Mouse (Mus musculus) heart, postnatal 0 days (tissue): ENCODE measurements around the gene Nr6a1. TPM values are rescaled to one million over a fixed set of nuclear protein-coding genes. Genes with fewer than 3 reads are reported as not detected.
A peak's percentile ranks its signal among the peaks of the same experiment; 100 is the strongest.

Experiments used
- ATAC-seq: fragments of 200-750 bp; cut with Nextera tagmentation; 2 replicates; pipeline ENCODE4 v1.8.0; 2017; ENCODE audit warnings: low read depth, moderate number of reproducible peaks, moderate library complexity; ENCODE audit not compliant: insufficient read depth
- DNase-seq: peaks from one replicate; pipeline ENCODE4 v3.0.0-alpha.2; 2016; ENCODE audit warnings: low spot score
- H3K27ac ChIP-seq: fragments of 300-500 bp; sonication (generic); 2 replicates; pipeline ENCODE4 v1.5.1; 2014; ENCODE audit warnings: low read depth, mild to moderate bottlenecking
- H3K27me3 ChIP-seq: fragments of 300-500 bp; sonication (generic); 2 replicates; pipeline ENCODE4 v1.6.1; 2014; ENCODE audit warnings: low read length, mixed read lengths; ENCODE audit not compliant: control insufficient read depth, insufficient read depth
- H3K36me3 ChIP-seq: fragments of 300-500 bp; sonication (generic); replicated peaks from 2 replicates; pipeline ENCODE4 v1.6.1; 2014; ENCODE audit warnings: low read length, mixed read lengths; ENCODE audit not compliant: control insufficient read depth, insufficient read depth
- H3K4me1 ChIP-seq: fragments of 300-500 bp; sonication (generic); 2 replicates; pipeline ENCODE4 v1.6.1; 2014; ENCODE audit warnings: antibody characterized with exemption; ENCODE audit not compliant: control insufficient read depth, insufficient read depth
- H3K4me2 ChIP-seq: fragments of 300-500 bp; sonication (generic); 2 replicates; pipeline ENCODE4 v1.6.1; 2014; ENCODE audit warnings: low read depth, mild to moderate bottlenecking, low read length, moderate library complexity
- H3K4me3 ChIP-seq: fragments of 300-500 bp; sonication (generic); 2 replicates; pipeline ENCODE4 v1.5.1; 2014; ENCODE audit warnings: low read depth, low read length
- H3K9ac ChIP-seq: fragments of 300-500 bp; sonication (generic); replicated peaks from 2 replicates; pipeline ENCODE4 v1.6.1; 2014; ENCODE audit warnings: low read depth, low read length, mixed read lengths
- H3K9me3 ChIP-seq: fragments of 300-500 bp; sonication (generic); replicated peaks from 2 replicates; pipeline ENCODE4 v1.6.1; 2016; ENCODE audit warnings: low read length; ENCODE audit not compliant: control insufficient read depth
- CTCF ChIP-seq: IDR thresholded peaks from 2 replicates; pipeline ENCODE4 v1.5.1; 2016; ENCODE audit warnings: antibody characterized with exemption, control low read depth, low read depth
- EP300 ChIP-seq: IDR thresholded peaks from 2 replicates; pipeline ENCODE4 v1.6.1; 2016; ENCODE audit warnings: antibody characterized with exemption, low read depth
- WGBS: fragments of 180-500 bp; shearing (Covaris S2); extraction: QIAGEN DNeasy Blood & Tissue Kit; methylation state at CpG from one replicate; pipeline ENCODE4 v1.1.7; 2014; 5-methylcytosine and 5-hydroxymethylcytosine counted together
- polyA plus RNA-seq: library from polyadenylated mRNA; unstranded; fragments of >200 nt; fragmentation: Nextera tagmentation; extraction: Ambion mirVana; gene quantifications from 2 replicates; pipeline ENCODE4 v1.2.1, GENCODE M21; 2015
- total RNA-seq: library from RNA; depleted of rRNA; stranded (reverse); fragments of >200 nt; gene quantifications from 2 replicates; pipeline ENCODE4 v1.2.3, GENCODE M21; 2014; ENCODE audit warnings: low replicate concordance; rRNA removed

Gene Nr6a1
- 0.99 and 8.7 TPM in 2 replicates for total RNA-seq
- polyA plus RNA-seq: 0.21 and 0.31 TPM in 2 replicates

DNA sequence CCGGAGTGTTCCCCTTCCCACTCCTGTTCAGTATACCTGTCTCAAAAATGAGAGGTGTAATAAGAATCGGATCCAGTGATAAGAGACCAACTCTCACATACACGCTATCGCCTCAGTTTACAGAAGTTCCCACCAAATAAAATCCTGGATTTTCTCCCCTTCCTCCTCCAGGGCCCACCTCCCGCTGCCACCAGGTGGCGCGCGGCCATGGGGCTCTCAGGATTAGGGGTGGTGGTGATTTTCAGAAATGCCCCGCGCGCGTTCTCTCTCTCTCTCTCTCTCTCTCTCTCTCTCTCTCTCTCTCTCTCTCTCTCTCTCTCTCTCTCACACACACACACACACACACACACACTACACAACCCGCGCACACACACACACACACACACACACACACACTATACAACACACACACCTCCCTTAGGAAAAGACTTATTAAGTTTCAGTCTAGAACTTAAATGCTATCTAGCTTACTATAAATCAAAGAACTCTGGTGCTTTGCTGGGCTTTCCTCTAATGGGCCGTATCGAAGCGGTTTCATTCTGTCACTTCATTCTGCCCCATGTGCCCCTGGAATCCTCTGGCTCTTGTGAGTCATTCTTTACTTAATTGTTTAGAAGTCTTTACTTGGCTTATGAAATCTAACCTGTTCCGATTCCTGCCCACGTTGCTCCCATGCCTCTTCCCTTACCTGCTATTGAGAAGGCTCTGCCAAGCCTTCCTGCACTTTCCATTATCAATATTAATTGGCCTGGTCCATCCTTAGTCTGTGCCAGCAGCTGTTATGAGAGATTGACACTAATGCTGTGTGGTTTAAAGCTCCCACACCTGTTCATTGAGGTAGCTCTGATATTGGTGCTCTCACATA, at the start of gene Nr6a1:
TSS of gene Nr6a1 (minus strand) at position 574 of the 865 bp plus-strand sequence.
- Histone ChIP-seq H3K4me2 (peak within 1 kb of the TSS; percentile 98), H3K4me3 (peak within 1 kb of the TSS; percentile 97), H3K27ac (no peak within 1 kb of the TSS), H3K4me1 (peaks cover 14% of the 10 kb centered on the region), H3K9me3 (no peaks in the 10 kb centered on the region), H3K9ac (no peak within 1 kb of the TSS), H3K36me3 (no peaks in the 10 kb centered on the region), H3K27me3 (peaks cover 25% of the 10 kb centered on the region)
- DNase-seq: peak; percentile 55
- WGBS: 8% methylated on average over 19 of the region's 19 CpGs
- TF ChIP-seq CTCF (peak; percentile 92), EP300 (no peak)
- peak; percentile 63 for ATAC-seq

DNA sequence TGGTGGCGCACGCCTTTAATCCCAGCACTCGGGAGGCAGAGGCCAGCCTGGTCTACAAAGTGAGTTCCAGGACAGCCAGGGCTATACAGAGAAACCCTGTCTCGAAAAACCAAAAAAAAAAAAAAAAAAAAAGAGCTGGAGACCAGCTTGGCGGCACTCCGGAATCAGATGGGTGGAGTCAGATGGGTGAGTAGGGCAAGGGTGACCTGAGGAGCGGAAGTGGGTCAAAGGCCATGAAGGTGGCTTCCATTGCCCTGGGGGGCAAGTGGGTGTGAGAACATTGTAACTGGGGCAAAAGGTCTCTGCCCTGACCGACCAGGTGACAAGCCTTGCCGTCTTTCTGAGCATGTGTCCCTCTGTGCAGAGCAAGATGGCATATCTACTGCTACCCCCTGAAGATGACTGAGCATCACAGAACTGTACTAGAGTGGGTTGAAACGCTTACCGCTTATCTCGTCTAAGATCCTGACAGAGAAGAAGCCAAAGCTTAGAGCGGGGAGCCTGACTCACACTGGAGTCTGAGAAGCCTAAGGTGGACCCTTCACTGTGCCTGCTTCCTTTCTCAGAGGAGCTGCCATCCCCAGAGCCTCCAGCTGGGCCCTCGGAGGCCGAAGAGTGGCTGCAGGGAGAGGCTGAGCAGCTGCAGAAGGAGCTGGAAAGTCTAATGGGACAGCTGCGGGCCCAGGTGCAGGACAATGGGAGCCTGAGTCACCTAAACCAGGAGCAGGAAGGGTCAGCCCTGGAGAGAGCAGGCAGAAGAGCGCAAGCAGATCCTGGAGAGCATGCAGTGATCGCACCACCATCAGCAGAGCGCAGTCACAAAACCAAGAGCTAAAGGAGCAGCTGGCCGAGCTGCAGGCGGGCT, 48.7 kb upstream of the Nr6a1 start:
- Histone ChIP-seq H3K27ac (no peak overlapping the region), H3K4me2 (no peak overlapping the region), H3K9ac (no peak overlapping the region), H3K27me3 (0 out of 2 replicates have a peak, but pooled peaks cover 3% of the 10 kb centered on the region), H3K4me3 (no peak overlapping the region), H3K4me1 (no peaks in the 10 kb centered on the region), H3K9me3 (no peaks in the 10 kb centered on the region), H3K36me3 (no peaks in the 10 kb centered on the region)
- ATAC-seq: no peak
- no peak for DNase-seq
- 69% methylated on average over 20 of the region's 21 CpGs for whole genome bisulfite sequencing
- TF ChIP-seq CTCF: no peak
- TF ChIP-seq EP300: no peak

DNA sequence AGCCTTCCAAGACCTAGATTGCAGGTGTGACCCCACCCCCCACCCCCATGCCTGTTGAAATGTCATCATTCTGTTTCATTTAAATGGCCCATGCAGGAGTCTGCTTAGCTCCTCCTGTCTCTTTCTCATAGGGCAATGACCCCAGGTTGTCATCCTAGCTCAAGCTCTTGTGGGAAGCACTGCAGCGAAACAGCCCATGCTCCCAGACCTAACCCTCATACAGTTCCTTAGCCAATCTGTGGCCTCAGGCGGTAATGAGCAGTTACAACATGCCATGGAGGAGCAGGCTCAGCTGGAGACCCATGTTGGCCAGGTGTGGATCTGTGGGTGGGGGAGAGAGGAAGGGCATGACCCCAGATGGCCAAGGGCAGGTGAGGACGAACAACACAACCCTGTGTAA, 47.7 kb upstream of the Nr6a1 start:
- H3K9ac ChIP-seq: no peak overlapping the region
- H3K4me1 ChIP-seq: no peaks in the 10 kb centered on the region
- ATAC-seq (no peak), DNase-seq (no peak)
- TF ChIP-seq CTCF: no peak
- TF ChIP-seq EP300: no peak
- no peaks in the 10 kb centered on the region for H3K36me3 ChIP-seq
- 75% methylated on average over 3 of the region's 3 CpGs for WGBS
- no peak overlapping the region for H3K27ac ChIP-seq
- H3K27me3 ChIP-seq: 0 out of 2 replicates have a peak, but pooled peaks cover 3% of the 10 kb centered on the region
- no peak overlapping the region for H3K4me2 ChIP-seq
- no peaks in the 10 kb centered on the region for H3K9me3 ChIP-seq
- no peak overlapping the region for H3K4me3 ChIP-seq

DNA sequence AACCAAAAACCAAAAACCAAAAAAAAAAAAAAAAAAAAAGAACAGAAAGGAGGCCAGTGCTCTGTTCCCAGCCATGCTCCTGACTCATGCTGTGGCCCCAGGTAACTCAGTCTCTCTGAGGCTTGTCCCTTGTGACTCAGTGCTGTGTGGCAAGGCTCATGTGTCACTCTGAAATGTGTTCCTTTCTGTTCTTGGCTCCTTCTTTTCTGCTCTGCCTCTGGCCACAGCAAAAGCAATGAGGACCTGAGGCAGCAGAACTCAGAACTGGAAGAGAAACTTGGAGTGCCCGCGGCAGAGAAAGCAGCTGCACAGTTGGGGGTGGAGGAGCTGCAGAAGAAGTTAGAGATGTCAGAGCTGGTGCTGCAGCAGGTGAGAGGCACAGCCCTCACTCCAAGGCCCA, 46.7 kb upstream of the Nr6a1 start:
- no peak for TF ChIP-seq EP300
- TF ChIP-seq CTCF: no peak

DNA sequence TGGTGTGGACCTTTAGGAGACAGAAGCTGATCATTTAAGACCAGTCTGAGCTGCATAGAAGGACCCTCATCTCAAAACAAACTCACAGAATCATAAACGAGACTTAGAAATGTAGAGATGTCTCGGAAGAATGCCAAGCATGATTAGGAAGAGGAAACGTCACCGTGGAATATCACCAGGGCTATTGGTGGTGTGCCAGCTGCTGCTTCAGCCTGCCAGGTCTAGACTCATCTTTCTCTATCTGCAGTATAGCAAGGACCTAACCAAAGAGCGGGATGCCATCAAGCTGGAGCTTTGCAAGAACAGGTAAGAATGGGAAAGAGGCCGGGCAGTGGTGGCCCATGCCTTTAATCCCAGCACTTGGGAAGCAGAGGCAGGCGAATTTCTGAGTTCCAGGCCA, 46.2 kb upstream of the Nr6a1 start:
- no peaks in the 10 kb centered on the region for H3K9me3 ChIP-seq
- no peak overlapping the region for H3K9ac ChIP-seq
- no peak overlapping the region for H3K4me2 ChIP-seq
- ATAC-seq (no peak), DNase-seq (no peak)
- H3K4me1 ChIP-seq: no peaks in the 10 kb centered on the region
- TF ChIP-seq CTCF: no peak
- TF ChIP-seq EP300: no peak
- no peak overlapping the region for H3K4me3 ChIP-seq
- no peaks in the 10 kb centered on the region for H3K36me3 ChIP-seq
- H3K27ac ChIP-seq: no peak overlapping the region
- 58% methylated on average over 7 of the region's 7 CpGs for WGBS
- 0 out of 2 replicates have a peak, but pooled peaks cover 3% of the 10 kb centered on the region for H3K27me3 ChIP-seq

More for the DNA sequence above, 46.7 kb upstream of the Nr6a1 start:
- no peaks in the 10 kb centered on the region for H3K9me3 ChIP-seq
- H3K4me3 ChIP-seq: no peak overlapping the region
- WGBS: 40% methylated on average over 2 of the region's 2 CpGs
- ATAC-seq (no peak), DNase-seq (no peak)
- H3K27me3 ChIP-seq: 0 out of 2 replicates have a peak, but pooled peaks cover 3% of the 10 kb centered on the region
- H3K27ac ChIP-seq: no peak overlapping the region
- H3K4me2 ChIP-seq: no peak overlapping the region
- H3K4me1 ChIP-seq: no peaks in the 10 kb centered on the region
- no peak overlapping the region for H3K9ac ChIP-seq
- H3K36me3 ChIP-seq: no peaks in the 10 kb centered on the region
